Comparison of ENCODE assay signal across 8 mouse cellular contexts in the genomic region with DNA sequence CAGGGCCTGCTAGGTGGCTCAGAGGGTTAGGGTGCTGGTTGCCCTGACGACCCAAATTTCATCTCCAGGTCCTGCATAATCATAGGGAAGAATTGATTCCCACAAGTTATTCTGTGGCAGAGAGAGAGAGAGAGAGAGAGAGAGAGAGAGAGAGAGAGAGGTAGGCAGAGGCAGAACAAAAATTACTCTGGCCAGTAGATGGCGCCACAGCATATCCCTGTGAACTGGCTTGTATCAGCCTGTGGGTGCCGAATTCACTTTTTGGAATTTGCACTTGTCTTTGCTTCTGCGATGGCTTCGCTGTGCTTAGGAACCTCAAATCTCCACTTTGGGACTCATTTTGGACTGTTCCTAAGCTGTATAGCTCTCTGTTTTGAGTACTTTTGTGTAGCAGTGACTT. TPM values are rescaled to one million over a fixed set of nuclear protein-coding genes. Genes with fewer than 3 reads are reported as not detected.
DNase-seq lines count a peak whose midpoint lies in the region; ATAC-seq lines count a peak whose summit lies in the region.

No protein-coding gene starts in this region.

- no peaks in the 10 kb centered on the region for H3K36me3 ChIP-seq in kidney, embryonic 14.5 days (ENCODE audit: control insufficient read depth, insufficient read depth, low read length)
- no peaks in the 10 kb centered on the region for H3K36me3 ChIP-seq in embryonic facial prominence, embryonic 15.5 days
- no peaks in the 10 kb centered on the region for H3K36me3 ChIP-seq in limb, embryonic 11.5 days (ENCODE audit: control insufficient read depth, insufficient read depth, low read length)

- WGBS in kidney, embryonic 14.5 days: 17% methylated on average over 5 of the region's 5 CpGs
- 13% methylated on average over 5 of the region's 5 CpGs for WGBS in embryonic facial prominence, embryonic 15.5 days
- WGBS in limb, embryonic 11.5 days: 13% methylated on average over 5 of the region's 5 CpGs

- DNase-seq in kidney, adult 11 months: peak; percentile 45
- peak; percentile 72 for DNase-seq in adrenal gland, postnatal 25 days
- DNase-seq in kidney, adult 18-20 months: peak; percentile 77
- peak; percentile 86 for DNase-seq in limb, embryonic 11.5 days (ENCODE audit: low spot score)
- DNase-seq in neural tube, embryonic 10.5 days (ENCODE audit: extremely low spot score, low spot score): peak; percentile 65
- DNase-seq in testis, postnatal 10 days (ENCODE audit: low spot score): peak; percentile 89

- H3K4me3 ChIP-seq in kidney, embryonic 14.5 days (ENCODE audit: low read length): no peak overlapping the region
- H3K4me3 ChIP-seq in embryonic facial prominence, embryonic 15.5 days (replicated peaks): no peak overlapping the region
- no peak overlapping the region for H3K4me3 ChIP-seq in limb, embryonic 11.5 days (ENCODE audit: low read depth, low read length)

- H3K27ac ChIP-seq in kidney, embryonic 14.5 days (ENCODE audit: low read depth, low read length): no peak overlapping the region
- H3K27ac ChIP-seq in embryonic facial prominence, embryonic 15.5 days (replicated peaks): no peak overlapping the region
- no peak overlapping the region for H3K27ac ChIP-seq in limb, embryonic 11.5 days (replicated peaks; ENCODE audit: low read depth, low read length)

- no peak for ATAC-seq in kidney, embryonic 14.5 days (ENCODE audit: low FRiP score, low TSS enrichment)
- ATAC-seq in embryonic facial prominence, embryonic 15.5 days (ENCODE audit: insufficient number of reproducible peaks, low FRiP score, low TSS enrichment, low read depth): no peak
- no peak for ATAC-seq in limb, embryonic 11.5 days (ENCODE audit: insufficient number of reproducible peaks, low FRiP score, low TSS enrichment, low read depth)

- no peaks in the 10 kb centered on the region; the same call in 1 of the 2 replicates for H3K27me3 ChIP-seq in kidney, embryonic 14.5 days (ENCODE audit: control insufficient read depth, insufficient read depth, low read length)
- no peaks in the 10 kb centered on the region for H3K27me3 ChIP-seq in embryonic facial prominence, embryonic 15.5 days
- H3K27me3 ChIP-seq in limb, embryonic 11.5 days (ENCODE audit: control insufficient read depth, insufficient read depth, low read length): no peaks in the 10 kb centered on the region

- H3K9me3 ChIP-seq in kidney, embryonic 14.5 days (ENCODE audit: control insufficient read depth, low read length): no peaks in the 10 kb centered on the region
- H3K9me3 ChIP-seq in embryonic facial prominence, embryonic 15.5 days (replicated peaks): no peaks in the 10 kb centered on the region
- no peaks in the 10 kb centered on the region for H3K9me3 ChIP-seq in limb, embryonic 11.5 days (ENCODE audit: control insufficient read depth, low read length)

- H3K9ac ChIP-seq in kidney, embryonic 14.5 days (ENCODE audit: low read depth, low read length): no peak overlapping the region
- H3K9ac ChIP-seq in embryonic facial prominence, embryonic 15.5 days: no peak overlapping the region
- no peak overlapping the region for H3K9ac ChIP-seq in limb, embryonic 11.5 days (ENCODE audit: low read length)

- no peak overlapping the region for H3K4me2 ChIP-seq in kidney, embryonic 14.5 days (replicated peaks; ENCODE audit: low read depth, low read length)
- 0 out of 2 replicates have a peak overlapping the region, but pooled peaks have one; percentile 27 for H3K4me2 ChIP-seq in embryonic facial prominence, embryonic 15.5 days (replicated peaks)
- no peak overlapping the region for H3K4me2 ChIP-seq in limb, embryonic 11.5 days (ENCODE audit: low read depth, severe bottlenecking)

- no peaks in the 10 kb centered on the region for H3K4me1 ChIP-seq in kidney, embryonic 14.5 days (ENCODE audit: control insufficient read depth, insufficient read depth, low read length)
- H3K4me1 ChIP-seq in embryonic facial prominence, embryonic 15.5 days: peaks cover 6% of the 10 kb centered on the region; the same call in 1 of the 2 replicates
- no peaks in the 10 kb centered on the region; the same call in none of the 2 replicates for H3K4me1 ChIP-seq in limb, embryonic 11.5 days (ENCODE audit: control insufficient read depth, insufficient read depth, low read length)

RNA-seq across cellular contexts. Expression of gene Zdhhc4, which starts 4.8 kb away (rescaled TPM):
- polyA plus RNA-seq in kidney, embryonic 14.5 days (2014; fragmentation: Nextera tagmentation; extraction: Ambion mirVana): 63.4 and 86.2 TPM in 2 replicates
- total RNA-seq in adrenal gland, postnatal 25 days (2021): 58.7 and 66.5 TPM in 2 replicates
- polyA plus RNA-seq in embryonic facial prominence, embryonic 15.5 days (2015; fragmentation: Nextera tagmentation; extraction: Ambion mirVana): 74.6 and 77.8 TPM in 2 replicates
- polyA plus RNA-seq in limb, embryonic 11.5 days (2014; fragmentation: Nextera tagmentation; extraction: Ambion mirVana): 74.1 and 75.1 TPM in 2 replicates

RNA-seq across cellular contexts. Expression of gene E130309D02Rik, which starts 18.7 kb away (rescaled TPM):
- polyA plus RNA-seq in kidney, embryonic 14.5 days (2014; fragmentation: Nextera tagmentation; extraction: Ambion mirVana): 34.5 and 39.9 TPM in 2 replicates
- total RNA-seq in adrenal gland, postnatal 25 days (2021): 36.5 and 39.8 TPM in 2 replicates
- polyA plus RNA-seq in embryonic facial prominence, embryonic 15.5 days (2015; fragmentation: Nextera tagmentation; extraction: Ambion mirVana): 33.1 and 33.7 TPM in 2 replicates
- polyA plus RNA-seq in limb, embryonic 11.5 days (2014; fragmentation: Nextera tagmentation; extraction: Ambion mirVana): 52.5 and 53.4 TPM in 2 replicates

RNA-seq across cellular contexts. Expression of gene Grid2ip, which starts 23.3 kb away (rescaled TPM):
- polyA plus RNA-seq in kidney, embryonic 14.5 days (2014; fragmentation: Nextera tagmentation; extraction: Ambion mirVana): 0.06 and 0.20 TPM in 2 replicates
- 0.73 and 0.95 TPM in 2 replicates for total RNA-seq in adrenal gland, postnatal 25 days (2021)
- 0.68 and 1.8 TPM in 2 replicates for polyA plus RNA-seq in embryonic facial prominence, embryonic 15.5 days (2015; fragmentation: Nextera tagmentation; extraction: Ambion mirVana)
- polyA plus RNA-seq in limb, embryonic 11.5 days (2014; fragmentation: Nextera tagmentation; extraction: Ambion mirVana): 0.31 and 0.88 TPM in 2 replicates

RNA-seq across cellular contexts. Expression of gene Zfp853, which starts 40.4 kb away (rescaled TPM):
- polyA plus RNA-seq in kidney, embryonic 14.5 days (2014; fragmentation: Nextera tagmentation; extraction: Ambion mirVana): 0.06 and 0.08 TPM in 2 replicates
- total RNA-seq in adrenal gland, postnatal 25 days (2021): 0.24 and 0.29 TPM in 2 replicates
- 0.29 and 0.32 TPM in 2 replicates for polyA plus RNA-seq in embryonic facial prominence, embryonic 15.5 days (2015; fragmentation: Nextera tagmentation; extraction: Ambion mirVana)
- 0.08 TPM in 1 of 2 replicates, not detected in the other for polyA plus RNA-seq in limb, embryonic 11.5 days (2014; fragmentation: Nextera tagmentation; extraction: Ambion mirVana)
